Mouse (Mus musculus) MEL (cell line): ENCODE data around the gene Prr15l. TPM values are rescaled to one million over a fixed set of nuclear protein-coding genes. Genes with fewer than 3 reads are reported as not detected.

ENCODE experiments used
- DNase-seq: peaks from one replicate; pipeline ENCODE4 v3.0.0; 2011; ENCODE audit warnings: low read depth, low spot score
- H3K27ac ChIP-seq: 2 replicates; pipeline ENCODE4 v1.5.1; 2012; ENCODE audit warnings: low read depth, mild to moderate bottlenecking, control low read depth, low read length, moderate library complexity; ENCODE audit not compliant: control insufficient read depth
- H3K27me3 ChIP-seq, 2 experiments: fragments of 150-350 bp in 1 of 2; sonication (generic) in 1 of 2; 2 replicates each; pipeline ENCODE4 v1.6.1; 2012; ENCODE audit warnings: low read length in 2 of 2, mild to moderate bottlenecking in 2 of 2, improper control_type of control experiment in 1 of 2, moderate library complexity in 1 of 2; ENCODE audit not compliant: insufficient read depth in 2 of 2, control insufficient read depth in 1 of 2
- H3K36me3 ChIP-seq, 2 experiments: 2 replicates each; pipeline ENCODE4 v1.6.1; 2012 to 2014; ENCODE audit warnings: low read length in 2 of 2, improper control_type of control experiment in 1 of 2, inconsistent platforms in 1 of 2, mild to moderate bottlenecking in 1 of 2; ENCODE audit not compliant: insufficient read depth in 2 of 2, control insufficient read depth in 1 of 2
- H3K4me1 ChIP-seq, 2 experiments: fragments of 150-350 bp in 1 of 2; sonication (generic) in 1 of 2; 2 replicates each; pipeline ENCODE4 v1.6.1; 2012; ENCODE audit warnings: low read length in 2 of 2, improper control_type of control experiment in 1 of 2, mild to moderate bottlenecking in 1 of 2; ENCODE audit not compliant: insufficient read depth in 2 of 2, control insufficient read depth in 1 of 2
- H3K4me3 ChIP-seq, 2 experiments: fragments of 150-350 bp in 1 of 2; sonication (generic) in 1 of 2; 2 replicates each; pipeline ENCODE4 v1.5.1; 2012; ENCODE audit warnings: low read depth in 2 of 2, low read length in 2 of 2, mild to moderate bottlenecking in 2 of 2, moderate library complexity in 2 of 2, control low read depth in 1 of 2, improper control_type of control experiment in 1 of 2; ENCODE audit not compliant: control insufficient read depth in 1 of 2, insufficient read depth in 1 of 2
- H3K79me2 ChIP-seq: 2 replicates; pipeline ENCODE4 v1.6.1; 2012; ENCODE audit warnings: mild to moderate bottlenecking, low read length, moderate library complexity; ENCODE audit not compliant: control insufficient read depth, poor library complexity, insufficient read depth
- H3K9ac ChIP-seq: 2 replicates; pipeline ENCODE4 v1.6.1; 2012; ENCODE audit warnings: low read depth, mild to moderate bottlenecking, control low read depth, low read length, moderate library complexity; ENCODE audit not compliant: control insufficient read depth, poor library complexity, severe bottlenecking
- H3K9me3 ChIP-seq: fragments of 150-350 bp; sonication (generic); replicated peaks from 2 replicates; pipeline ENCODE4 v1.6.1; 2012; ENCODE audit warnings: mild to moderate bottlenecking, low read length, improper control_type of control experiment, moderate library complexity; ENCODE audit not compliant: insufficient read depth
- BHLHE40 ChIP-seq: IDR thresholded peaks from 2 replicates; pipeline ENCODE4 v1.6.1; 2012; ENCODE audit warnings: low read depth, mild to moderate bottlenecking, inconsistent platforms, low read length, improper control_type of control experiment, borderline replicate concordance
- CHD1 ChIP-seq: IDR thresholded peaks from 2 replicates; pipeline ENCODE4 v1.6.1; 2012; ENCODE audit warnings: low read depth, mild to moderate bottlenecking, inconsistent platforms, low read length, improper control_type of control experiment
- CHD2 ChIP-seq: IDR thresholded peaks from 2 replicates; pipeline ENCODE4 v1.6.1; 2011; ENCODE audit warnings: low read length, improper control_type of control experiment
- CTCF ChIP-seq, 3 experiments: IDR thresholded peaks in 2 of 3; conservative IDR thresholded peaks in 1 of 3; 2 replicates each; pipeline ENCODE4 v1.5.1; 2011 to 2012; ENCODE audit warnings: low read length in 3 of 3, low read depth in 2 of 3, mild to moderate bottlenecking in 2 of 3, improper control_type of control experiment in 1 of 3, inconsistent platforms in 1 of 3, mixed read lengths in 1 of 3, moderate library complexity in 1 of 3; ENCODE audit not compliant: control insufficient read depth in 1 of 3, insufficient read depth in 1 of 3, poor library complexity in 1 of 3, severe bottlenecking in 1 of 3
- E2F4 ChIP-seq: IDR thresholded peaks from 2 replicates; pipeline ENCODE4 v1.6.1; 2011; ENCODE audit warnings: low read depth, low read length, improper control_type of control experiment, borderline replicate concordance
- ELF1 ChIP-seq: IDR thresholded peaks from 2 replicates; pipeline ENCODE4 v1.6.1; 2014; ENCODE audit warnings: low read depth, mild to moderate bottlenecking, inconsistent platforms, low read length, improper control_type of control experiment, moderate library complexity
- EP300 ChIP-seq, 2 experiments: IDR thresholded peaks; 2 replicates each; pipeline ENCODE4 v1.6.1; 2011; ENCODE audit warnings: improper control_type of control experiment in 2 of 2, low read length in 2 of 2, low read depth in 1 of 2, mild to moderate bottlenecking in 1 of 2
- ETS1 ChIP-seq: IDR thresholded peaks from 2 replicates; pipeline ENCODE4 v1.6.1; 2012; ENCODE audit warnings: low read depth, mild to moderate bottlenecking, inconsistent platforms, low read length, improper control_type of control experiment, moderate library complexity
- GABPA ChIP-seq: IDR thresholded peaks from 2 replicates; pipeline ENCODE4 v1.6.1; 2012; ENCODE audit warnings: low read depth, mild to moderate bottlenecking, inconsistent platforms, low read length, improper control_type of control experiment, moderate library complexity
- GATA1 ChIP-seq: IDR thresholded peaks from 2 replicates; pipeline ENCODE4 v1.6.1; 2011; ENCODE audit warnings: low read depth, low read length, improper control_type of control experiment
- HCFC1 ChIP-seq: IDR thresholded peaks from 2 replicates; pipeline ENCODE4 v1.6.1; 2012; ENCODE audit warnings: low read depth, mild to moderate bottlenecking, inconsistent platforms, low read length, improper control_type of control experiment, moderate library complexity
- JUND ChIP-seq: IDR thresholded peaks from 2 replicates; pipeline ENCODE4 v1.6.1; 2011; ENCODE audit warnings: low read depth, mild to moderate bottlenecking, improper control_type of control experiment, low read length
- MAFK ChIP-seq: IDR thresholded peaks from 2 replicates; pipeline ENCODE4 v1.6.1; 2011; ENCODE audit warnings: low read depth, mild to moderate bottlenecking, low read length, improper control_type of control experiment, borderline replicate concordance
- MAX ChIP-seq: IDR thresholded peaks from 2 replicates; pipeline ENCODE4 v1.6.1; 2011; ENCODE audit warnings: low read length, improper control_type of control experiment
- MEF2A ChIP-seq: IDR thresholded peaks from 2 replicates; pipeline ENCODE4 v1.6.1; 2014; ENCODE audit warnings: low read depth, mild to moderate bottlenecking, inconsistent platforms, low read length, improper control_type of control experiment; ENCODE audit not compliant: poor library complexity, insufficient replicate concordance, severe bottlenecking; ENCODE audit errors: extremely low read depth
- MYC ChIP-seq: IDR thresholded peaks from 2 replicates; pipeline ENCODE4 v1.6.1; 2011; ENCODE audit warnings: low read depth, mild to moderate bottlenecking, low read length, improper control_type of control experiment, moderate library complexity
- NELFE ChIP-seq: IDR thresholded peaks from 2 replicates; pipeline ENCODE4 v1.6.1; 2011; ENCODE audit warnings: low read depth, low read length, improper control_type of control experiment
- POLR2AphosphoS2 ChIP-seq: IDR thresholded peaks from 2 replicates; pipeline ENCODE4 v1.6.1; 2011; ENCODE audit warnings: low read length, improper control_type of control experiment
- RCOR1 ChIP-seq: IDR thresholded peaks from 2 replicates; pipeline ENCODE4 v1.6.1; 2012; ENCODE audit warnings: low read depth, mild to moderate bottlenecking, inconsistent platforms, low read length, improper control_type of control experiment
- SIN3A ChIP-seq: IDR thresholded peaks from 2 replicates; pipeline ENCODE4 v1.6.1; 2012; ENCODE audit warnings: low read length, improper control_type of control experiment, inconsistent platforms
- SMC3 ChIP-seq: IDR thresholded peaks from 2 replicates; pipeline ENCODE4 v1.6.1; 2011; ENCODE audit warnings: low read depth, low read length, improper control_type of control experiment
- TAL1 ChIP-seq: IDR thresholded peaks from 2 replicates; pipeline ENCODE4 v1.6.1; 2012; ENCODE audit warnings: mild to moderate bottlenecking, inconsistent platforms, low read length, moderate library complexity, mixed read lengths
- TCF12 ChIP-seq: IDR thresholded peaks from 2 replicates; pipeline ENCODE4 v1.6.1; 2014; ENCODE audit warnings: low read depth, mild to moderate bottlenecking, inconsistent platforms, low read length, improper control_type of control experiment, moderate library complexity
- USF1 ChIP-seq: IDR thresholded peaks from 2 replicates; pipeline ENCODE4 v1.6.1; 2014; ENCODE audit warnings: low read depth, mild to moderate bottlenecking, inconsistent platforms, low read length, improper control_type of control experiment, moderate library complexity
- USF2 ChIP-seq, 2 experiments: IDR thresholded peaks; 2 replicates each; pipeline ENCODE4 v1.6.1; 2011 to 2012; ENCODE audit warnings: improper control_type of control experiment in 2 of 2, low read length in 2 of 2, borderline replicate concordance in 1 of 2, inconsistent platforms in 1 of 2, low read depth in 1 of 2, mild to moderate bottlenecking in 1 of 2; ENCODE audit not compliant: insufficient read depth in 1 of 2
- ZKSCAN1 ChIP-seq: IDR thresholded peaks from 2 replicates; pipeline ENCODE4 v1.6.1; 2012; ENCODE audit warnings: low read depth, mild to moderate bottlenecking, inconsistent platforms, low read length, improper control_type of control experiment, moderate library complexity
- polyA plus RNA-seq, 2 experiments: library from polyadenylated mRNA; stranded (reverse) in 1 of 2; unstranded in 1 of 2; fragments of >175 nt in 1 of 2; fragments of >200 nt in 1 of 2; gene quantifications; 2 replicates each; pipeline versions ENCODE4 v1.2.1 to v1.2.4; 2012; ENCODE audit warnings: low replicate concordance in 2 of 2, low read depth in 1 of 2; ENCODE audit not compliant: insufficient read length in 2 of 2, insufficient read depth in 1 of 2, missing spikeins in 1 of 2
- total RNA-seq: library from RNA; depleted of rRNA; stranded (reverse); fragments of 300-350 nt; gene quantifications from 2 replicates; pipeline ENCODE4 v1.2.3, GENCODE M21; 2012

Gene Prr15l
- total and polyA plus RNA-seq, 3 experiments: 0.08 to 0.19 TPM; not detected in 1

DNA sequence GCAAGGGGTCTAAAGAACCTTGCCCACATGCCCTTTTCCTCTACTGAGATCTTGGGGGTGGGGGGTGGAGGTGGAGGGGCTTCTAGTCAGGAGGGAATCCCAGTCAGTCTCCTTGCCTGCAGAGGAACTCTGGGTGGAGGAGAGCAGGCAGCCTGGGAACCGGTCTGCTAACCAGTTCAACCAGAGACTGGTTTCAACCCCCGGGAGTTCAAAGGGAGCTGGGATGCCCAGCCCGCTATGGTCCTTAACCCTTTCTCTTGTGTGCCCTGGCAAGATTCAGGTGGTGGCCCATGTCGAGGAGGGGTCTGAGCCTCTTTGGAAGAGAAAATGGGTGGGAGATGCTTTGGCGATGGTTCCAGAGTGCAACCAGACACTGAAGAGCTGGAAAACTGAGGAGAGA lies 787 bp downstream of the Prr15l start:
- TF ChIP-seq TAL1 (no peak), EP300 (IDR thresholded peaks at IDR 0.05; ENCODE audit: low read depth in 1 of 2, low read length in 2 of 2) (no peak), MAFK (no peak), CTCF (IDR thresholded peaks at IDR 0.05 in 2 of 3, conservative IDR thresholded peaks at IDR 0.05 in 1 of 3; ENCODE audit: control insufficient read depth in 1 of 3, insufficient read depth in 1 of 3, low read depth in 2 of 3, low read length in 3 of 3, poor library complexity in 1 of 3, severe bottlenecking in 1 of 3) (no peak), NELFE (no peak), GABPA (no peak), BHLHE40 (no peak), MYC (no peak), ZKSCAN1 (no peak), E2F4 (no peak), GATA1 (no peak), SIN3A (no peak), MEF2A (no peak), JUND (no peak), ELF1 (no peak), POLR2AphosphoS2 (no peak), ETS1 (no peak)
- no peak overlapping the region for H3K27ac ChIP-seq
- no peak for DNase-seq
- peaks cover 0 to 18% of the 10 kb centered on the region in 2 experiments; a peak in 2 of 4 replicates for H3K36me3 ChIP-seq
- H3K27me3 ChIP-seq: no peaks in the 10 kb centered on the region
- H3K4me3 ChIP-seq: no peak overlapping the region
- H3K4me1 ChIP-seq: peaks cover 9 to 31% of the 10 kb centered on the region in 2 experiments
- no peak overlapping the region for H3K9ac ChIP-seq
- H3K9me3 ChIP-seq: no peaks in the 10 kb centered on the region
- no peaks in the 10 kb centered on the region for H3K79me2 ChIP-seq

GRCm38 (mm10) chr11:96929096-96929765 lies 1.3 kb downstream of the Prr15l start:
- Histone ChIP-seq H3K27ac (no peak overlapping the region), H3K4me1 (peaks cover 9 to 29% of the 10 kb centered on the region in 2 experiments)

More at GRCm38 (mm10) chr11:96929096-96929765, 1.3 kb downstream of the Prr15l start:
- Histone ChIP-seq H3K9me3 (no peaks in the 10 kb centered on the region), H3K9ac (no peak overlapping the region), H3K4me3 (no peak overlapping the region), H3K36me3 (peaks cover 0 to 18% of the 10 kb centered on the region in 2 experiments; a peak in 2 of 4 replicates), H3K79me2 (no peaks in the 10 kb centered on the region), H3K27me3 (no peaks in the 10 kb centered on the region)
- TF ChIP-seq MAX (no peak), ZKSCAN1 (no peak), RCOR1 (no peak), USF1 (no peak), ELF1 (no peak), CHD1 (no peak), NELFE (no peak), HCFC1 (no peak), SMC3 (no peak), E2F4 (no peak), TCF12 (no peak), JUND (no peak), CHD2 (no peak), USF2 (IDR thresholded peaks at IDR 0.05; ENCODE audit: borderline replicate concordance in 1 of 2, insufficient read depth in 1 of 2, low read depth in 1 of 2, low read length in 2 of 2) (no peak), TAL1 (no peak)
- no peak for DNase-seq
